Mouse (Mus musculus): ENCODE results near the gene Nat8f4. TPM values are rescaled to one million over a fixed set of nuclear protein-coding genes. Genes with fewer than 3 reads are reported as not detected.

Gene Nat8f4
- polyA plus RNA-seq, 1 experiment from 2014 or later = 1.7 TPM

DNA sequence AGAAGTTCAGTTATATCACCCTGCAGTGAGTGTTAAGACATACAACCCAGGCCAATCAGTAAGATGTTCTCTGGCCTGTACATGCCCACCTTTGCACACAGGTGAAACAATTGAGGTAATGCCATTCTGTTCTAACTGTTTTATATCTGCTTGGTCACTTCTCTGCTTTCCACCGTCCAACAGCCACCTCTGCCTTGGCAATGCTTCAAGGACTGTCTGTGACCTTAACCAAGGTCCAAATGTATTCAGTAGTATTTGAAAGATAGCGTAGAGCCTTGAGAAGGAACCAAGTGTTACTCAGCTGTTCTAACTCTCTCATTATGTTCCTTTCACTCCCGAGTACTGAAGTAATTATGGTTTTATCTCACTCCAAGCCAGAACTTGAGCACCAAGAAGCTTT lies 42.1 kb downstream of the Nat8f4 start:
- H3K36me3 ChIP-seq (ENCODE audit: control insufficient read depth, insufficient read depth, low read length) = no peaks in the 10 kb centered on the region
- TF ChIP-seq CTCF (IDR thresholded peaks at IDR 0.05; ENCODE audit: low read depth) = no peak
- TF ChIP-seq EP300 (optimal IDR thresholded peaks at IDR 0.05) = no peak
- no peaks in the 10 kb centered on the region for H3K9me3 ChIP-seq (ENCODE audit: control insufficient read depth, low read length)
- WGBS = 53% methylated on average over 3 of the region's 3 CpGs
- no peak overlapping the region for H3K4me3 ChIP-seq (ENCODE audit: low read depth, low read length)
- ATAC-seq (ENCODE audit: low FRiP score, low TSS enrichment) (no peak), DNase-seq (ENCODE audit: low spot score) (no peak)
- H3K4me2 ChIP-seq (replicated peaks; ENCODE audit: low read depth) = no peak overlapping the region
- no peaks in the 10 kb centered on the region for H3K4me1 ChIP-seq (replicated peaks; ENCODE audit: control insufficient read depth, insufficient read depth)
- H3K9ac ChIP-seq (ENCODE audit: low read length) = no peak overlapping the region
- no peak overlapping the region for H3K27ac ChIP-seq (replicated peaks)
- H3K27me3 ChIP-seq (ENCODE audit: control insufficient read depth, insufficient read depth, low read length) = no peaks in the 10 kb centered on the region

DNA sequence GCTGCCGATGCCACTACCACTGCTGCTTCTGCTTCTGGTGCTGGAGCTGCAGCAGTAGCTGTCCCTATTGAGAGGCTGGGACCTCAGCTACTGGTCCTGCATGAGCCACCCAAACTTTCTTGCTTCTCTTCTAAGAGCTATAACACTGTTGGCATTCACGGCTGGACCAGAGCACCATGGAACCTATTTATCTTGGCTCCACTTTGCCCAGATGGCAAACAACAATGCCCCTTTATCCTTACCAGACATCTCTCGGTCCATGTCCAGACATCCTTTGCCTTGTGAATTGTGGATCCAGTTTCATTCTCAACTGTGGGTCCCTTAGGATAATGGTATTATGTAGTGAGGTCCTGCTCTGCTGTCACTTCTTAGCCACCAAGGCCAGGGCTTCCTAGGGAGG lies 43.4 kb downstream of the Nat8f4 start:
- Histone ChIP-seq H3K4me3 (ENCODE audit: low read depth, low read length) (no peak overlapping the region), H3K27me3 (ENCODE audit: control insufficient read depth, insufficient read depth, low read length) (no peaks in the 10 kb centered on the region), H3K27ac (replicated peaks) (no peak overlapping the region), H3K9ac (ENCODE audit: low read length) (no peak overlapping the region), H3K4me1 (replicated peaks; ENCODE audit: control insufficient read depth, insufficient read depth) (no peaks in the 10 kb centered on the region), H3K36me3 (ENCODE audit: control insufficient read depth, insufficient read depth, low read length) (no peaks in the 10 kb centered on the region), H3K9me3 (ENCODE audit: control insufficient read depth, low read length) (no peaks in the 10 kb centered on the region), H3K4me2 (replicated peaks; ENCODE audit: low read depth) (no peak overlapping the region)
- TF ChIP-seq EP300 (optimal IDR thresholded peaks at IDR 0.05) (no peak), CTCF (IDR thresholded peaks at IDR 0.05; ENCODE audit: low read depth) (no peak)
- WGBS = 90% methylated on average over 3 of the region's 3 CpGs
- no peak for ATAC-seq (ENCODE audit: low FRiP score, low TSS enrichment)
- DNase-seq (ENCODE audit: low spot score) = no peak

GRCm38 (mm10) chr6:85856194-85856678 lies 48.4 kb downstream of the Nat8f4 start:
- WGBS = 63% methylated on average over 1 of the region's 1 CpGs
- H3K9ac ChIP-seq (ENCODE audit: low read length) = no peak overlapping the region
- no peak overlapping the region for H3K4me3 ChIP-seq (ENCODE audit: low read depth, low read length)
- H3K27ac ChIP-seq (replicated peaks) = no peak overlapping the region
- no peak for DNase-seq (ENCODE audit: low spot score)
- no peaks in the 10 kb centered on the region for H3K36me3 ChIP-seq (ENCODE audit: control insufficient read depth, insufficient read depth, low read length)
- H3K27me3 ChIP-seq (ENCODE audit: control insufficient read depth, insufficient read depth, low read length) = no peaks in the 10 kb centered on the region
- no peaks in the 10 kb centered on the region for H3K4me1 ChIP-seq (replicated peaks; ENCODE audit: control insufficient read depth, insufficient read depth)
- TF ChIP-seq CTCF (IDR thresholded peaks at IDR 0.05; ENCODE audit: low read depth) (no peak), EP300 (optimal IDR thresholded peaks at IDR 0.05) (no peak)
- H3K4me2 ChIP-seq (replicated peaks; ENCODE audit: low read depth) = no peak overlapping the region
- no peaks in the 10 kb centered on the region for H3K9me3 ChIP-seq (ENCODE audit: control insufficient read depth, low read length)
- ATAC-seq (ENCODE audit: low FRiP score, low TSS enrichment) = 0 out of 2 replicates have a peak, but pooled peaks have one; percentile 53

GRCm38 (mm10) chr6:85853481-85853880 lies 51.2 kb downstream of the Nat8f4 start:
- no peak overlapping the region for H3K27ac ChIP-seq (replicated peaks)
- TF ChIP-seq CTCF (IDR thresholded peaks at IDR 0.05; ENCODE audit: low read depth) (no peak), EP300 (optimal IDR thresholded peaks at IDR 0.05) (no peak)
- ATAC-seq (ENCODE audit: low FRiP score, low TSS enrichment) (no peak), DNase-seq (ENCODE audit: low spot score) (no peak)
- H3K27me3 ChIP-seq (ENCODE audit: control insufficient read depth, insufficient read depth, low read length) = no peaks in the 10 kb centered on the region
- H3K4me2 ChIP-seq (replicated peaks; ENCODE audit: low read depth) = no peak overlapping the region
- no peak overlapping the region for H3K4me3 ChIP-seq (ENCODE audit: low read depth, low read length)
- no peaks in the 10 kb centered on the region for H3K4me1 ChIP-seq (replicated peaks; ENCODE audit: control insufficient read depth, insufficient read depth)
- 70% methylated on average over 3 of the region's 3 CpGs for WGBS
- H3K36me3 ChIP-seq (ENCODE audit: control insufficient read depth, insufficient read depth, low read length) = no peaks in the 10 kb centered on the region
- no peaks in the 10 kb centered on the region for H3K9me3 ChIP-seq (ENCODE audit: control insufficient read depth, low read length)
- no peak overlapping the region for H3K9ac ChIP-seq (ENCODE audit: low read length)

DNA sequence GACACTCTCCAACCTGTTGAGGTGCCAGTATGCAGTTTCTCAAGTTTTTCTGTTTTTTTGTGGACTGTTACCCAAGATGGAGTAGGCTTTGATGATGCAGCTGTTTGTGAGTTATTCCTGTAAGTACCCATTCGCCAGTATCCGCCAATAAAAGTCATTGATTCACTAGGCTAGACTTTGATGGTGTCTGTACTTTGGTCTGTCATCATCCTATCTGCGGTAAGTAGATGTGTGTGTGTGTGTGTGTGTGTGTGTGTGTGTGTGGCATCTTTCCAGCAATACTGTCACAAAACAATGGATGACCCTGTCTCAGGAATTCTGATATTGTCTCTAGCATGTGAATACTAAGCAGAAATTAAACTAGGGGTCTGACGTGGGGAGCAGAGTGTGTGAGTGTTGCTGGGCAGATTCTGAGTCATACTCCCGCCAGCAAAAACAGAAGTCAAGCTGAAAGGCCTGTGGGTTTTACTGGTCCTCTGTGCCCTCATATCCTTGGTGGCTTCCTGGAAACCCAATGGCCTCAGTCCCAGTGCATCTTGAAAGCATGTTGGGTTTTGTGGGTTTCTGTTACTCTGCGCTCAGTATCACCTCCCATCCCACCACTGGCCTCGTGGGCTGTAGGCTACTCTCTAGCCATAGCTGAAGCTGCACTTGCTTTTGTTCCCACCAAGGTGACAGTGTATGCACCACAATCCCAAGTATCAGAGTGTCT lies 53.5 kb downstream of the Nat8f4 start:
- Histone ChIP-seq H3K36me3 (ENCODE audit: control insufficient read depth, insufficient read depth, low read length) (no peaks in the 10 kb centered on the region), H3K4me1 (replicated peaks; ENCODE audit: control insufficient read depth, insufficient read depth) (no peaks in the 10 kb centered on the region), H3K9me3 (ENCODE audit: control insufficient read depth, low read length) (no peaks in the 10 kb centered on the region), H3K27ac (replicated peaks) (no peak overlapping the region), H3K27me3 (ENCODE audit: control insufficient read depth, insufficient read depth, low read length) (no peaks in the 10 kb centered on the region), H3K4me3 (ENCODE audit: low read depth, low read length) (no peak overlapping the region), H3K4me2 (replicated peaks; ENCODE audit: low read depth) (no peak overlapping the region), H3K9ac (ENCODE audit: low read length) (no peak overlapping the region)
- 81% methylated on average over 7 of the region's 7 CpGs for WGBS
- TF ChIP-seq CTCF (IDR thresholded peaks at IDR 0.05; ENCODE audit: low read depth) (no peak), EP300 (optimal IDR thresholded peaks at IDR 0.05) (no peak)
- DNase-seq (ENCODE audit: low spot score) = no peak
- ATAC-seq (ENCODE audit: low FRiP score, low TSS enrichment) = no peak

GRCm38 (mm10) chr6:85849240-85849639 lies 55.4 kb downstream of the Nat8f4 start:
- Histone ChIP-seq H3K27ac (replicated peaks) (no peak overlapping the region), H3K4me2 (replicated peaks; ENCODE audit: low read depth) (no peak overlapping the region), H3K9me3 (ENCODE audit: control insufficient read depth, low read length) (no peaks in the 10 kb centered on the region), H3K27me3 (ENCODE audit: control insufficient read depth, insufficient read depth, low read length) (no peaks in the 10 kb centered on the region), H3K36me3 (ENCODE audit: control insufficient read depth, insufficient read depth, low read length) (no peaks in the 10 kb centered on the region), H3K4me3 (ENCODE audit: low read depth, low read length) (no peak overlapping the region), H3K4me1 (replicated peaks; ENCODE audit: control insufficient read depth, insufficient read depth) (no peaks in the 10 kb centered on the region), H3K9ac (ENCODE audit: low read length) (no peak overlapping the region)
- WGBS = 24% methylated on average over 2 of the region's 2 CpGs
- no peak for DNase-seq (ENCODE audit: low spot score)
- no peak for ATAC-seq (ENCODE audit: low FRiP score, low TSS enrichment)
- TF ChIP-seq EP300 (optimal IDR thresholded peaks at IDR 0.05) = no peak
- TF ChIP-seq CTCF (IDR thresholded peaks at IDR 0.05; ENCODE audit: low read depth) = no peak

Other genes with a start within 250 kb of the Nat8f4 start
- not detected in 2 replicates for gene Nat8f7, start 191.7 kb downstream of the Nat8f4 start, polyA plus RNA-seq (2015; fragmentation: Nextera tagmentation; extraction: Ambion mirVana)
- 0.11 TPM in 1 of 2 replicates, not detected in the other for gene Nat8f3, start 139.1 kb downstream of the Nat8f4 start, polyA plus RNA-seq (2015; fragmentation: Nextera tagmentation; extraction: Ambion mirVana)
- gene Nat8f6, start 83.9 kb downstream of the Nat8f4 start, polyA plus RNA-seq (2015; fragmentation: Nextera tagmentation; extraction: Ambion mirVana) = not detected in 2 replicates
- gene Nat8f5, start 83.9 kb downstream of the Nat8f4 start, polyA plus RNA-seq (2015; fragmentation: Nextera tagmentation; extraction: Ambion mirVana) = 0.25 and 0.30 TPM in 2 replicates
- 0.25 TPM in 1 of 2 replicates, not detected in the other for gene Nat8, start 72.8 kb downstream of the Nat8f4 start, polyA plus RNA-seq (2015; fragmentation: Nextera tagmentation; extraction: Ambion mirVana)
- not detected in 2 replicates for gene Nat8f2, start 35.7 kb downstream of the Nat8f4 start, polyA plus RNA-seq (2015; fragmentation: Nextera tagmentation; extraction: Ambion mirVana)
- gene Tprkb, start 7.0 kb upstream of the Nat8f4 start, polyA plus RNA-seq (2015; fragmentation: Nextera tagmentation; extraction: Ambion mirVana) = 25.9 and 28.8 TPM in 2 replicates
- 5.7 and 6.2 TPM in 2 replicates for gene Nat8f1, start 10.8 kb upstream of the Nat8f4 start, polyA plus RNA-seq (2015; fragmentation: Nextera tagmentation; extraction: Ambion mirVana)
- gene Dusp11, start 56.8 kb upstream of the Nat8f4 start, polyA plus RNA-seq (2015; fragmentation: Nextera tagmentation; extraction: Ambion mirVana) = 43.9 and 44.9 TPM in 2 replicates
- gene Figla, start 111.3 kb upstream of the Nat8f4 start, polyA plus RNA-seq (2015; fragmentation: Nextera tagmentation; extraction: Ambion mirVana) = not detected in 2 replicates
- gene Add2, start 123.8 kb upstream of the Nat8f4 start, polyA plus RNA-seq (2015; fragmentation: Nextera tagmentation; extraction: Ambion mirVana) = 1.6 and 2.1 TPM in 2 replicates

Data from stomach, postnatal 0 days (tissue).